Mouse (Mus musculus) heart, embryonic 13.5 days (tissue): Measurements from ENCODE around the gene Lingo3. TPM values are rescaled to one million over a fixed set of nuclear protein-coding genes. Genes with fewer than 3 reads are reported as not detected.
"Not testable (repeated sequence)": the region's sequence is repeated elsewhere in the genome, so short reads cannot be mapped to it uniquely, and the experiment has no call there.

ENCODE experiments used
- ATAC-seq: fragments of 200-750 bp; cut with Nextera tagmentation; 2 replicates; pipeline ENCODE4 v1.8.0; 2017; ENCODE audit warnings: moderate TSS enrichment; ENCODE audit not compliant: insufficient number of reproducible peaks, low FRiP score, low TSS enrichment; ENCODE audit errors: extremely low read depth
- H3K27ac ChIP-seq: fragments of 300-500 bp; sonication (generic); replicated peaks from 2 replicates; pipeline ENCODE4 v1.5.1; 2015; ENCODE audit warnings: moderate library complexity, mild to moderate bottlenecking, inconsistent platforms
- H3K27me3 ChIP-seq: fragments of 300-500 bp; sonication (generic); replicated peaks from 2 replicates; pipeline ENCODE4 v1.6.1; 2015; ENCODE audit warnings: mild to moderate bottlenecking, inconsistent platforms
- H3K36me3 ChIP-seq: fragments of 300-500 bp; sonication (generic); 2 replicates; pipeline ENCODE4 v1.6.1; 2015; ENCODE audit warnings: mild to moderate bottlenecking, inconsistent platforms
- H3K4me1 ChIP-seq: fragments of 300-500 bp; sonication (generic); 2 replicates; pipeline ENCODE4 v1.6.1; 2015; ENCODE audit warnings: inconsistent platforms
- H3K4me2 ChIP-seq: fragments of 300-500 bp; sonication (generic); 2 replicates; pipeline ENCODE4 v1.6.1; 2015; ENCODE audit warnings: inconsistent platforms, mild to moderate bottlenecking, moderate library complexity
- H3K4me3 ChIP-seq: fragments of 300-500 bp; sonication (generic); 2 replicates; pipeline ENCODE4 v1.5.1; 2015; ENCODE audit warnings: moderate library complexity, mild to moderate bottlenecking, inconsistent platforms
- H3K9ac ChIP-seq: fragments of 300-500 bp; sonication (generic); 2 replicates; pipeline ENCODE4 v1.6.1; 2015; ENCODE audit warnings: inconsistent platforms, mild to moderate bottlenecking, moderate library complexity
- H3K9me3 ChIP-seq: fragments of 300-500 bp; sonication (generic); 2 replicates; pipeline ENCODE4 v1.6.1; 2016; ENCODE audit warnings: inconsistent platforms
- WGBS: fragments of 180-500 bp; shearing (Covaris S2); methylation state at CpG from one replicate; pipeline ENCODE4 v1.1.7; 2015; ENCODE audit warnings: mixed read lengths; 5-methylcytosine and 5-hydroxymethylcytosine counted together
- polyA plus RNA-seq: library from polyadenylated mRNA; unstranded; fragments of >200 nt; fragmentation: Nextera tagmentation; extraction: Ambion mirVana; gene quantifications from 2 replicates; pipeline ENCODE4 v1.2.1, GENCODE M21; 2015

The Lingo3 gene
- polyA plus RNA-seq, 1 experiment from 2014 or later, result 0.16 TPM

- H3K4me1 ChIP-seq, result 0 out of 2 replicates have a peak, but pooled peaks cover 7% of the 10 kb centered on the region
- no peak overlapping the region for H3K4me3 ChIP-seq
- WGBS, result 52% methylated on average over 3 of the region's 3 CpGs
- no peak overlapping the region; the same call in 1 of the 2 replicates for H3K9ac ChIP-seq
- ATAC-seq, result no peak
- H3K36me3 ChIP-seq, result no peaks in the 10 kb centered on the region
- no peaks in the 10 kb centered on the region for H3K9me3 ChIP-seq
- no peaks in the 10 kb centered on the region for H3K27me3 ChIP-seq
- H3K4me2 ChIP-seq, result no peak overlapping the region
- no peak overlapping the region for H3K27ac ChIP-seq
Measured at GRCm38 (mm10) chr10:80819406-80819805, 24.4 kb downstream of the Lingo3 start.

- no peak for ATAC-seq
- H3K9me3 ChIP-seq, result no peaks in the 10 kb centered on the region
- WGBS, result 52% methylated on average over 6 of the region's 6 CpGs
- 0 out of 2 replicates have a peak, but pooled peaks cover 4% of the 10 kb centered on the region for H3K4me1 ChIP-seq
- no peak overlapping the region for H3K4me3 ChIP-seq
- no peaks in the 10 kb centered on the region for H3K36me3 ChIP-seq
- no peak overlapping the region for H3K4me2 ChIP-seq
- 0 out of 2 replicates have a peak overlapping the region, but pooled peaks have one; percentile 47 for H3K9ac ChIP-seq
- no peak overlapping the region for H3K27ac ChIP-seq
- no peaks in the 10 kb centered on the region for H3K27me3 ChIP-seq
Measured at GRCm38 (mm10) chr10:80818599-80819281, 25.1 kb downstream of the Lingo3 start.

GRCm38 (mm10) chr10:80817955-80818354, 25.9 kb downstream of the Lingo3 start:
- not testable (repeated sequence) for H3K4me1 ChIP-seq, H3K9me3 ChIP-seq, H3K4me2 ChIP-seq, H3K4me3 ChIP-seq, ATAC-seq, H3K27ac ChIP-seq, H3K27me3 ChIP-seq, H3K36me3 ChIP-seq, H3K9ac ChIP-seq
- WGBS, result 81% methylated on average over 7 of the region's 7 CpGs

GRCm38 (mm10) chr10:80817164-80817563, 26.7 kb downstream of the Lingo3 start:
- Histone ChIP-seq H3K36me3 (no peaks in the 10 kb centered on the region), H3K27me3 (peaks cover 11% of the 10 kb centered on the region; the same call in 1 of the 2 replicates), H3K9me3 (no peaks in the 10 kb centered on the region)

GRCm38 (mm10) chr10:80816303-80816702, 27.5 kb downstream of the Lingo3 start:
- not testable (repeated sequence) for H3K9ac ChIP-seq, H3K4me3 ChIP-seq, H3K4me2 ChIP-seq, H3K27ac ChIP-seq, H3K9me3 ChIP-seq, ATAC-seq, H3K36me3 ChIP-seq
- H3K27me3 ChIP-seq, result peaks cover 11% of the 10 kb centered on the region; the same call in 1 of the 2 replicates
- H3K4me1 ChIP-seq, result peaks cover 12% of the 10 kb centered on the region; the same call in 1 of the 2 replicates
- WGBS, result 79% methylated on average over 3 of the region's 3 CpGs

More at GRCm38 (mm10) chr10:80817164-80817563, 26.7 kb downstream of the Lingo3 start:
- 49% methylated on average over 2 of the region's 2 CpGs for WGBS
- Histone ChIP-seq H3K9ac (no peak overlapping the region), H3K4me2 (no peak overlapping the region), H3K27ac (no peak overlapping the region), H3K4me1 (peaks cover 10% of the 10 kb centered on the region; the same call in 1 of the 2 replicates), H3K4me3 (no peak overlapping the region)
- no peak for ATAC-seq

GRCm38 (mm10) chr10:80814800-80815199, 29.0 kb downstream of the Lingo3 start:
- Histone ChIP-seq H3K36me3 (no peaks in the 10 kb centered on the region), H3K9ac (no peak overlapping the region), H3K4me3 (no peak overlapping the region), H3K27me3 (peaks cover 19% of the 10 kb centered on the region), H3K9me3 (no peaks in the 10 kb centered on the region), H3K4me2 (no peak overlapping the region), H3K27ac (no peak overlapping the region), H3K4me1 (peaks cover 20% of the 10 kb centered on the region)
- no peak for ATAC-seq
- WGBS, result 59% methylated on average over 7 of the region's 7 CpGs

GRCm38 (mm10) chr10:80813366-80813765, 30.5 kb downstream of the Lingo3 start, which contains the start of gene Jsrp1:
Gene Jsrp1 (minus strand): TSS chr10:80813498.
- H3K9me3 ChIP-seq, result no peaks in the 10 kb centered on the region
- peaks cover 32% of the 10 kb centered on the region for H3K27me3 ChIP-seq
- H3K9ac ChIP-seq, result 0 out of 2 replicates have a peak within 1 kb of the TSS, but pooled peaks have one; percentile 42
- H3K4me3 ChIP-seq, result no peak within 1 kb of the TSS
- H3K36me3 ChIP-seq, result no peaks in the 10 kb centered on the region
- H3K4me2 ChIP-seq, result no peak within 1 kb of the TSS
- WGBS, result 67% methylated on average over 4 of the region's 4 CpGs
- no peak within 1 kb of the TSS for H3K27ac ChIP-seq
- H3K4me1 ChIP-seq, result peaks cover 31% of the 10 kb centered on the region
- no peak for ATAC-seq

GRCm38 (mm10) chr10:80812391-80813041, 31.3 kb downstream of the Lingo3 start:
- Histone ChIP-seq H3K4me1 (peaks cover 39% of the 10 kb centered on the region), H3K4me2 (no peak overlapping the region), H3K9ac (0 out of 2 replicates have a peak overlapping the region, but pooled peaks have one; percentile 42), H3K36me3 (no peaks in the 10 kb centered on the region), H3K4me3 (no peak overlapping the region), H3K27me3 (peaks cover 40% of the 10 kb centered on the region), H3K9me3 (no peaks in the 10 kb centered on the region), H3K27ac (no peak overlapping the region)
- WGBS, result 40% methylated on average over 5 of the region's 5 CpGs
- no peak for ATAC-seq

GRCm38 (mm10) chr10:80810084-80810483, 33.8 kb downstream of the Lingo3 start:
- Histone ChIP-seq H3K4me1 (peaks cover 61% of the 10 kb centered on the region), H3K27ac (no peak overlapping the region), H3K9ac (peak overlapping the region; percentile 69), H3K4me2 (peak overlapping the region; percentile 93), H3K27me3 (peaks cover 50% of the 10 kb centered on the region), H3K9me3 (no peaks in the 10 kb centered on the region), H3K36me3 (peaks cover 4% of the 10 kb centered on the region; the same call in 1 of the 2 replicates), H3K4me3 (peak overlapping the region; percentile 36)
- WGBS, result 2% methylated on average over 20 of the region's 20 CpGs
- ATAC-seq, result no peak

- Histone ChIP-seq H3K4me3 (peak overlapping the region; percentile 55), H3K9me3 (no peaks in the 10 kb centered on the region), H3K4me1 (peaks cover 68% of the 10 kb centered on the region), H3K27ac (peak overlapping the region; percentile 81), H3K4me2 (peak overlapping the region; percentile 93), H3K9ac (peak overlapping the region; percentile 87), H3K36me3 (peaks cover 14% of the 10 kb centered on the region), H3K27me3 (peaks cover 50% of the 10 kb centered on the region)
- WGBS, result 6% methylated on average over 18 of the region's 18 CpGs
- no peak for ATAC-seq
Measured at GRCm38 (mm10) chr10:80808985-80809632, 34.7 kb downstream of the Lingo3 start.
